Mouse (Mus musculus): Measurements from ENCODE around the gene Slc16a11.

Gene Slc16a11

DNA sequence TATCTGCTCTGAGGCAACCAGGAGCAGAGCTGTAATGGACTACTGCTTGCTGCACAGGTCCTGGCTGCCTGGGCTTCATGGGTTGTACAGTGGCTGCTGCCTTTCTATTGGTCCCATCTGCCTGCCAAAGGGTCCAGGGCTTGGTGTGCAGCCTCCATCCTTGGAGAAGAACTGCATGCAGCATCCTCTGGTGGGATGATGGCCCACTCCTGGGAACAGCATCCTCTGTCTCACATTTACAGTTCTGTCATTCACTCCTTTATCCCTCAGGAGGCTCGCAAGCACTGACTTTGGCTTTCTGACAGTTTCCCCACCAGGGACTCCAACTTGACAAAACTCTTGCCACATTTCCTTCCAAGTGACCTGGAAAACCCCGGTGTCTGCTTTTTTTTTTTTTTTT lies 5.8 kb upstream of the Slc16a11 start:
- DNase-seq = no peak

DNA sequence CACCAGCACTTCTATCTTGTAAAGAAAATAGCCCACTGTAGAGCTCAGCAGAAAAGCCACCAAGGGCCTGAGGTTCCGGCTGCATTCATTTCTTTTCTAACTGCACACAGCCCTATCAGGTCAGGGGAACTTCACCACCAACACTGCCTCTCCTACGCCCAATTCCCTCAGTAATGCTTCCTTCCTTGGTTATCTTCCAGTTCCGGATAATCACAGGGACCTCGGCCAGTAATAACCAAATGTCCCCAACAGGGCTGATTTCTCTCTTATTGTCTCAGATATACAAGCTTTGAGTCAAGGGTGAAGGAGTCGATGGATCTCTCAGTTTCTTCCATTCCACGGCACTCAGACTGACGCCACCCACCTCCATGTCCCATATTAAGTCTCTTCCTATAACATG lies 5.3 kb upstream of the Slc16a11 start:
- no peak for DNase-seq

DNA sequence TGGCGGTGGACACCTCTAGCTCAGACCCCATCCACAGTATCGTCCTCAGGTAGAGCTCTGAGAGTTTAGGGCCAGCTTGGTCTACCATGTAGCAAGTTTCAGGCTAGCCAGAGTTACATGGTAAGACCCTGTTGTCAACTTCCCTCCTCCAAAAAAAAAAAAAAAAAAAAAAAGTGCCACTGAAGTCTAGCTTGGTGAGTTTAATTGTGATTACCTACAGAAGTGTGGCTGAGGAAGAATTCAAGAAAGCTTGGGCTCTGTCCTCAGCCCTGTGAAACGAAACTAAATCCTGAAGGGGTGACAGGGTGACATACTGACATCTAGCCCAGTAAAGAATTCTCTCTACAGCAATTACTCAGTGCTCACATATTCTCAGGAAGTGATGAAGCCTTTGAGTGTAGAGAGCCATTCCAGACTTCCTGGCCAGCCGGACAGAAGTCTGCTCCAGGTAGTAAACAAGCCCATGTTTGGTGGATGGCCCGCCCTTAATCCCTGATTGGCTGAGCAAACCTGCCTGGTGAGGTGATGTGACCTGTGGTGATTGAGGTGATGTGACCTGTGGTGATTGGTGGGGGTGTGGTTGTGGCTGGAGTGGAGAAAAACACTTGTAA lies 3.7 kb upstream of the Slc16a11 start:
- no peak for DNase-seq

DNA sequence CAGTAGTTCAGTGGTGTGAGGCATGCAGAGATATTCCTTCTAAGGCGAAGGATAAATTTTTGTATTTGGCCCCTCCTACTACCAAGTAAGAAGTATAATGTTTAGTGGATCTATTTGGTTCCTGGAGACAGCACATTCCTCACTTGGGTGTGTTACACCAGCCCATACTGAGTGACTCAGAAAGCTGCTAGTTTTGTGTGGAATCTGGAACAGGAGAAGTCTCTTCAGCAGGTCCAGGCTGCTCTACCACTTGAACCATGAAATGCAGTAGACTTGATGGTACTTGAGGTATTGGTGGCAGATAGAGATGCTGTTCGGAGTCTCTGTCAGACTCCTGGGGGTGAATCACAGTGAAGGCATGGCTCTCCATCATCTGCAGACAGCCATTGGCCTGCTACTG lies 1.9 kb upstream of the Slc16a11 start:
- DNase-seq = no peak

DNA sequence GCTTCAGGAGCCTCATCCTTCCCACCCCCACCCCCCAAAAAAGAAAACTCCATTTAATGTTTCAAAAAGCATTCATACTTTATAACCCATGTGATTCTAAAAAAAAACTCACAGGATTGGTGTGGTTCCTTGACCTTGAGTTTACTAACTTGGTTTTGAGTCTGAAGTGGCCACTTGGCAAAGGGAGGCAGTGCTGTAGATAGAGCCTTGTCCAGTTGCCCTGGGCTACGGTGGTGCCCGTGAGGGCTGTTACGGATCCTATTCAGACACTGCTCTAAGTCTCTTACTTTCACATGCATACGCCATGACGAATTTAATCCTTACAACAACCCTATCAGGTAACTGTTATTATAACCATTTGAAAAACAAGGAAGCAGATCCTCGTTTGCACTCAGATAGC lies 580 bp upstream of the Slc16a11 start:
- DNase-seq = no peak

DNA sequence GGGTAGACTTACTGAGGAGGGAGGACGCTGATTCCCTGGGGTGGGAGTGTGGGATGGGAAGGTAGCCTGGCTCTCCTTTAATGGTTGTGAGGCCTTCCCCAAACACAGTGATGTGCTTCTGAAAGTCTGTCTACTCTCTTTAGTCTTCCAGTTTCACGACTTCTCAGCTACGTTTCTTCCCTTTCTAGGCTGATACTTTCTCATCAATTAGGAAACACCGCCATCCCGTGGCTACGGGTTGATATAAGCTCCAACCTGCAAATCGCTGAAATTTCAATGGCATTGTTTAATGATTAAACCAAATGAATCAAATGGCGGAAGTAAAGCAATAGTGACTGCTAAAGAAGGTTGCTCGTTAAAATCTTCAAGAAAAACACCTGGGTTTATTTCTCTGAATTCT lies 344 bp downstream of the Slc16a11 start:
- peak; percentile 73 for DNase-seq

DNA sequence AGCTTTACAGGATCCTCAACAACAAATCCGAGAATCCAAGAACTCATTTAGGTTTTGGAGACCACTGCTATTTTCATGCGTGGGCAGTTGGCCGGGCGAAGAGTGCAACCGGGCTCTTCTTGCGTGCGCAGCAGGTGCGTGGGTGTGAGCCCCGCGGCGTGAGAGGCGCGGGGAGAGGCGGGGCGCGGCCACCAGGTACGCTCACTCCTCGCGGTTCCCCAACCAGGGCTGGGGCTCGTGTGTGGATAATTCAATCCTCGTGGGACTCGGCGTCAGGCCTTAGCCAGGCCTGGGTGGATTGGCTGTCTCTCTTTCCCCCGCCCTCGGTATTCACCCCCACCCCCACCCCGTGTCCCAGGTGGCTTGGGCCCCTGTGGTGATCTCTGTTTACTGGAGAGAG lies 1.2 kb downstream of the Slc16a11 start:
- DNase-seq = peak; percentile 81

DNA sequence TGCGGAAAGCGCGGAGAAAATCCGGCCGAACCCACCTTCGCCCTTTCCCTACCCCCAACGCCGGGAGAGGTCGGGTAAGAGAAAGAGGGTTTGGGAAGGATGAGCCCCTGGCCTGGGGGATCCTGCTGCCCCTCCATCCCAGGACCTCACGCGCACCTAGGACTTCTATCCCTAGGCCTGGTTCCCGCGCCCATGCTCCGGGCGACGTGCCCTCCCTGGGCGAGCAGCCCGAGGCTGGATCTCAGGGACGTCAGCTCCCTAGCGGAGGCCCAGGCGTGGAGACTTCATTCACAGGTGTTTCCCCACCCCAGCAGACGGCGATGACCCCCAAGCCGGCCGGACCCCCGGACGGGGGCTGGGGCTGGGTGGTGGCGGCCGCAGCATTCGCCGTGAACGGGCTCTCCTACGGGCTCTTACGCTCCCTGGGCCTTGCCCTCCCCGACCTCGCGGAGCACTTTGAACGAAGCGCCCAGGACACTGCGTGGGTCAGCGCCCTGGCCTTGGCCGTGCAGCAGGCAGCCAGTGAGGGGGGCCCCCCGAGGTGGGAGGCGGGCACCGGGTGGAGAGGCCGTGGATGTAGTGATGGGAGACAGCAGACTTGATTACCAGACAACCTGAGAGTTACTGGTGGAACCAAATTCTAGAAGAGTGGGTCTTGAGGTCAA lies 1.8 kb downstream of the Slc16a11 start:
- DNase-seq = peak; percentile 69

DNA sequence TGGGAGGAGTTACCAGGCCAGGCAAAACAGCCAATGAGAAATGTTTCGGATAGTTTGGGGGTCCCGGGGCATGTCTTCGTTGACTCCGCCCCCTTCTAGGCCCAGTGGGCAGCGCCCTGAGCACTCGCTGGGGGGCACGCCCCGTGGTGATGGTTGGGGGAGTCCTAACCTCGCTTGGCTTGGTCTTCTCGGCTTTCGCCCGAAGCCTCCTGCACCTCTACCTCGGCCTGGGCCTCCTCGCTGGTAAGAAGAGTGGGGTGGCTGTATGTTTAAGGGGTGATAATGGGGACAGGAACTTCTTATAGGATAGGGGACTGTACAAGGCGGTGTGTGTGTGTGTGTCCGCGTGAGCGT lies 2.3 kb downstream of the Slc16a11 start:
- DNase-seq = peak; percentile 56

DNA sequence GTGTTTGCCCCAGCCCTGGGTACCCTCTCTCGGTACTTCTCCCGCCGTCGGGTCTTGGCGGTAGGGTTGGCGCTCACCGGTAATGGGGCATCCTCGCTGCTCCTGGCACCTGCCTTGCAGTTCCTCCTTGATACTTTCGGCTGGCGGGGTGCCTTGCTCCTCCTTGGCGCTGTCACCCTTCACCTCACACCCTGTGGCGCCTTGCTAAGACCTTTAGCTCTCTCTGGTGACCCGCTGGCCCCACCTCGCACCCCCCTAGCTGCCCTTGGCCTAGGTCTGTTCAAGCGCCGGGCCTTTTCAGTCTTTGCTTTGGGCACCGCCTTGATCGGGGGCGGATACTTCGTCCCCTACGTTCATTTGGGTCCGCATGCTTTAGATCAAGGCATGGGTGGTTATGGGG lies 2.7 kb downstream of the Slc16a11 start:
- DNase-seq = peak; percentile 59

DNA sequence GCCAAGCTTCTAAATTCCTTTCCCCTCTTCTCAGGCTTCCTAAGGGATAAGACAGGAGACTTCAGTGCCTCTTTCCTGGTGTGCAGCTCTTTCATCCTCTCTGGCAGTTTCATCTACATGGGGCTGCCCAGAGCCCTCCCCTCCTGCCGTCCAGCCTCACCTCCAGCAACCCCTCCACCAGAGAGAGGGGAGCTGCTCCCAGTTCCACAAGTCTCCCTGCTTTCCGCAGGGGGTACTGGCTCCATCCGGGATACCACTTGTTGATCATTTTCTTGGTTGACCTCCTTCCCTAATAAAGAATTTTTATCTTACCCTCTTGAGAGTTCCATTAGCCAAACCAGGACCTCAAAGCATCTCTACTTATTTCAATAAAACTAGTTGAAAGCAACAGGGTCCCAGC lies 3.6 kb downstream of the Slc16a11 start:
- no peak for DNase-seq

DNA sequence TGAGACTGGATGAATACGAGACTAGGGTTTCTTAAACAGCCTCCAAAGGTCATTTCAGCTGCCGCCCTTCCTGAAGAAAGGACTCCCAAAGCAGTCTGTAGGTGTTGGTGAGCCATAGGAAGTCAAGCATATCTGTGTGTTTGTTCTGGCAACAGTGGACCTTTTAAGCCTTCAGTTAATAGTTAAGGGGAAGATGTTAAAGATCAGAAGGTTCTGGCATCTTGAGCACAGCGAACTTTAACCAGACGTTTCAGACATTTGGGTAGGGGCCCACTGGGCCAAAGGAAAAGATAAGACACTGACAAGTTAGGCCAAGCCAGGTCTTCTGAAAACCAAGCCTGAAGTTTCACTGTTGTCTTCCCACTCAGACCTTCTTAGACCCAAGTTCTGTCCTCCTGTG lies 5.5 kb downstream of the Slc16a11 start:
- DNase-seq = no peak

DNA sequence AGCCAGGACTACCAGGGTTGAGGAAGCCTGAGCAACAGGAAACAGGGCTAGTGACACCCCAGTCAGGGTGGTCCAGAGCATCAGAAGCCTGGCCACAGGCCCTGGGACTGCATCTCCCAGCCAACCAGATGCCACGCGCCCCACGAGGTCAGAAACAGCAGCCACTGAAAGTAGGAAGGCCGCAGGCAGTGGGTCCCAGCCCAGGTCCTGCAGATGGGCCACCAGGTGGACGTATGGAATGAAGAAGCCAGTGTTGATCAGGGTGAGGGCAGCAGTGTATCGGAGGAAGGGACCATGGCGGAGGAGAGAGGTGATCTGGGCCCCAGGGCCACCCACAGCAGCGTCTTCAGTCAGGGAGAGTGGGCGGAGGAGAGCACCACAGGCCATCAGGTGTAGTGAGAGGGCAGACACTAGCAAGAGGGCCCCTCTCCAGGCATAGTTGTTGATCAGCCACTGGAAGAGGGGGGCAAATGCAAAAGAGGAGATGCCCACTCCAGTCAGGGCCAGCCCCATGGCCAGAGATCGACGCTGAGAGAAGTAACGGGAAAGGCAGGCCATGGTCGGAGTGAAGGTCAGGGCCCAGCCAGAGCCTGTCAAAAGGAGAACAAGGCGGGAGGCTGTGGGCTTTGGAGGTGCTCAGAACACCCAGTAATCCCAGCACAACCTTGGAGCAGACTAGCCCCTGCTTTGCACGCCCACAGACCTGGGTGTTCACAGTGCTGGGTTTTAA lies 6.4 kb downstream of the Slc16a11 start:
- peak; percentile 37 for DNase-seq

DNA sequence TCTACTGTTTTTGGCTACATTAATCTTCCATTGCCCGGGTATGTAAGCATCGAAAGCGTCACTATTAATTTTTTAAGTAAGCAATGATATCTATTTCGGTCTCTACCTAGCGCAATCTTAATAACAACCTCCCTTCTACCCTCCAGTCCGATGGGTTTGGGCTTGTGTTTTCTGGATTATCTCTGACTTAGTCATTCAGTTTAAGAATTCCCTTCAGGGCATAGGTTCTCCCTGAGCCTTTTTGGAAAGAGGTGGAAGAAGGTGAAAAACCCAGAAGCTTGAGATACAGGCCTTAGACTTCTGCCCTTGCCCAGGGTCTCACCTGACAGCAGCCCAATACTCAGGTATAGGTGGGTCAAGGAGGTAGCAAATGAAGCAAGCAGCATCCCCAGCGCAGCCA lies 7.3 kb downstream of the Slc16a11 start:
- DNase-seq = no peak

DNA sequence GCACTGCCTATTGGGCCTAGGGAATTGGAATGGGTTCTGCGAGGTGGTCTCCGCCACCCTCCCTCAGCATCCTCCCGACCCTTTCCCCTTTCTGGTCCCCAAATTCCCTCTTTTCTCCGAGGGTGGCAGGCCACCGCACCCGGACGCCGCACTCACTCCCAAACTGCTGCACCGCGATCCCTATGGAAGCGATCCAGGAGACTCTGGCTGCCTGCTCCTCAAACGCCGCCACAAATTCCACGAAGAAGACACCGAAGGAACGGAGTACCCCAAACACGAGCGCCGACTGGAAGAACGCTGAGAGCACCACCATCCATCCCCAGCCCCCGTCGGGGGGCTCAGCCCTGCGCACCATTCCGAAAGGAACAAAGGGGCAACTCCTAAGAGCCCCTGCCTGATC lies 7.8 kb downstream of the Slc16a11 start:
- DNase-seq = peak; percentile 65

DNA sequence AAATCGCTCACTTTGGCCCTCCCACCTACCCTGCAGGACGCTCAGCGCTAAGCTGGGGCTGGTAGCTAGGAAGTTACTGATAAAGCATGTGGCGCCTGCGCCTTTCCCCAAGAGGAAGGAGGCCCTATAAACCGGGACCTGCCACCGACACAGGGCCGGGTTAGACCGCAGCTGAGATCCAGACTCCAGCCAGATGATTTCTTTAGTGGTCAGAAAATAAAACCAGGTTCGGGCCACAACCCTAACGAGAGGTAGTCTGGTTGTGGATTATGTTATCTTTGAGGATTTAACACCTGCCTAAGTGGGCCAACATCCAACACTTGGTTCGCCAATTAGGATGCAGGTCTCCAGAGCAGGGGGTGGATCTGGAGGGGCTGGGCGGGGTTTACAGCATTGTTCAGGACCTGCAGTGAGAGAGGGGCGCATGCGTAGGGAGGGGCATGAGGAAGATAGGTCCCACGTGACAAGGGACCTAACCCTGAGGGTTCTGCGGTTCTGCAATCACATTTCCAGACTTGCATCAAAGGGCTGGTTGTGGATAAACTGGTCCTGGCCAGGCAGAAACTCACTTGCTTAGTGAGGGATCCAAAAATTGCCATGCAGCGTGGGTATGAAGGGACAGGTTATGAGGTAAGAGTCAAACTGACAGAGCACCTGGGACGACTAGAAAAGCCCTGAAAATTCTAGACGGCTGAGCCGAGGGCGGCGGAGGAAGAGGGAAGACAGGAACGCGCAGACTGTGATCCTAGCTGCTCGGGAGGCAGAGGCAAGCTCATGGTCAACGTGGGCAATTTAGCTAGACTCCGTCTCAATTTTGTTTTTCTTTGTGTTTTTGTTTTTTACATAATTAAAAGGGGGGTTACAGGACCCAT lies 8.4 kb downstream of the Slc16a11 start, which contains the start of gene Slc16a13:
TSS of gene Slc16a13 (minus strand) at position 334 of the 872 bp plus-strand sequence.
- DNase-seq = peak; percentile 98

DNA sequence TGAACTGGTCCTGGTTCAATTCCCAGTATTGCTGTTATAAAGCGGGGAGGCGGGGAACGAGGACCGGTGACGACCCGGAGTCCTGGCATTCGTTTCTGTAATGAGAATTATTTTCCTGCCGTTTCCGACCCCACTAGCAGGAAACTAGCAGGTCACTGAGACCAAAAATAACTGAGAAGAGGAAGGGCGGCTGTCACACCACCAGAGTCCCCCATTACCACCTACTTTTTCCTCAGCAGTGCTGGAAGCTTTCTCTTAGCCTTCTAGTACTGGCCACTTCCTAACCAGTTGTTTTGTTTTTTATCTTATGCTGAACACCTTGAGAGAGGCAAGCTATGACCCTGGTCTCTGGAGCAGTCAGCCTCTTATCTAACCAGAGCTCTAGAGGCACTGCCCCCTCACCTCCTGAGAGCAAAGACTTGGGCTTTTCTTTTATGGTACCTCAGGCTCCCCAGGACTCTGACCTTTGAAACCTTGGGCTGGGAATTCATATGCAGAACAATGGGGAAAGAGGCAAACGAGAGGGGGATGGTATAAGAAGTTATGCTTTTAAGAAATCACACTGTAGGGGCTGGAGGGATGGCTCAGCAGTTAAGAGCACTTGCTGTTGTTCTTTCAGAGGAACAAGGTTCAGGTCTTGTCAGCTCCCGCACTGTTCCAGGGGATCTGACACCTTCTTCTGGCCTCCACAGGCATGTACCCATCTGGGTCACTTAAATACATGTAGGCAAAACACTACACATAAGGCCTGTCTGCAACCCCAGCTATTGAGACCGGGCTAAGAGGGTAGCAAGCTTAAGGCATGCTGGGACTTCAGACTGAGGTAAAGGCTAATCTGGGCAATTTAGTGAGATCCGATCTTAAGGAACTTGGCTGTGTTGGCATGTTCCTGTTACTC lies 9.3 kb downstream of the Slc16a11 start:
- peak; percentile 37 for DNase-seq

DNA sequence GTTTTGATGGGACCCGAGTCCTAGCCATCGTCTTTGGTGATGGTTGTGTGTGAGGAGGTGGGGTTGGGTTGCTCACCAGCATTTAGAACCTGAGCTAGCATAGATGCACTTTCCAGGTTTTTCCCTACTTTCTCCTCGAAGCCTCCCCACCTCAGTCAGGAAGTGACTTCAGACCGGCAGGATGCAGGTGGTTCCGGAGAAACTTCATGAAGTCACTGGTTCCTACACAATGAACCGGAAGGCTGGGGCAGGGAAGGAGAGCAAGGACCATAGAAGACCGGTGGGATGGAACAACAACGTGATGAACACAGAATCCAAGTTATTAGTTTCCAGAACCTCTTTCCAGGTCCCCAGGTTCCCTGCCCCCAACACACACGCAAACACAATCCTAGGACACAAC lies 11.2 kb downstream of the Slc16a11 start:
- no peak for DNase-seq

DNA sequence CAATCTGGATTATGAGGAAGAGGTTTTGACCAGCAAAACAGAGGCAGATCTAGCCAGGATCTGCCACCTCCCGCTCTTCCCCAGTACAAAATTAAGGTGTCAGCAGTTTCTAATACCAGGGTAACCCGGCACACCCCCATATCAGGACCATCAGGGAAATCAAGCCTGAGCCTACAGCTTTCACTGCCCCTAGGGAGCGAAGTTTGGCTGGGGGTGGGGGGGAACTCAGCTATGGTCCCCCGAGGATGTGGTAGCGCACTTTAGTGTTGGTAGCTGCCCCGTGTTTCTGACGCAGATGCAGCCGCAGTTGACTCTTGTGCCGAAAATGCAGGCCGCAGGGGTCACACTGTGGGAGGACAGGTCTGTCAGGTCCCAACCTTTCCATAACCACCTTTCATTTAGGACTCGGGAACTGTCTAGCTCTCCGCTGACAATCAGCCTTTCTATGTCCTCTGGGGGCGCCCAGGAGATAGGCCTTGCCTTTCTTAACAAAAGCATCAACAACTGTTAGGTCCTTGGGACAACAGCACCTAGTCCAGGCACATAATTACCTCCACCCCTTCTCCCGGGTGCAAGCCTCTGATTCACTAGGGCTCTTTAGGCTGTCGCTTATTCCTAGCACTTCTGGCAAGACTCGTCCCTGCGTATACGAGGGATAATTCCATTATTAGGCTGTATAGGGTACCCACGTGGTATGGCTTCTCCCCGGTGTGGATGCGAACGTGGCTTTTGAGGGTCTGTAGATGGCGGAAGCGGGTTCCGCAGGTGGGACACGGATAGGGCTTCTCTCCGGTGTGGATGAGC lies 13.4 kb downstream of the Slc16a11 start:
- peak; percentile 27 for DNase-seq

DNA sequence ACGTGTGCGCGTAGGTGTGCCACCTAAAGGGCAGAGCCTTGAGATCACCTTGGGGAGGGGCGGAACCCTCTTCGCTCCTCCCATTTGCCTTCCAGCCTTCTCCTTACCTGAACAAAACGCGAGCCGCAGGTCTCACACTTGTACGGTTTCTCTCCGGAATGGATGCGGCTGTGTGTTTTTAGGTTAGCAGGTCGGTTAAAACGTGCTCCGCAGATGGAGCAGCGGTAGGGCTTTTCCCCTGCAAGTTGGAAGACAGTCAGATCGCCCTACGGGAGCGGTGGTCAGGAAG lies 14.0 kb downstream of the Slc16a11 start:
- DNase-seq = peak; percentile 26

DNA sequence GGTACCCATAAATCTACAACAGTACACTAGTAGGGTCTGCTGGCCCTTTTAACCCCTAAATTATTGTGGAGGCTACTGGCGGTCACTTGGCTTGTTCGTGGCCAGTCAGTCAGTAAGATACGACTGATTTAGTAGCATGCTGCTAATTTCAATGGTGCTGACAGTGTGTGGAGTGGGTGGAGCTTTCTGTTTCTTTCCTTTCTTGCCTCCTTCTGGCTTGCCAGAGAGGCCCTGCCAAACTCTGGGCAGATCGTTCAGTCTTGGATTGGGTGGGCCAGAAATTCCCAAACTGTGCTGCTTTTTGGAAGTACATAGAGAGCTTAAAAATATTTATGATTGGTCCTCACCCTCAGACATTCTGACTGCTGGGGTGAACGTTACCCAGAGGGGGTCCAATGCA lies 14.6 kb downstream of the Slc16a11 start:
- no peak for DNase-seq
